Mouse (Mus musculus) CH12.LX (cell line): ENCODE measurements around the gene Olfr469. TPM values are rescaled to one million over a fixed set of nuclear protein-coding genes. Genes with fewer than 3 reads are reported as not detected.

Experiments used
- DNase-seq: peaks from one replicate; pipeline ENCODE4 v3.0.0-alpha.2; 2013; ENCODE audit errors: extremely low read depth
- H3K27ac ChIP-seq: 2 replicates; pipeline ENCODE4 v1.5.1; 2012; ENCODE audit warnings: low read depth, mild to moderate bottlenecking, control low read depth, moderate library complexity; ENCODE audit not compliant: insufficient read depth
- H3K27me3 ChIP-seq: replicated peaks from 2 replicates; pipeline ENCODE3; 2012; ENCODE audit warnings: inconsistent platforms
- H3K36me3 ChIP-seq, 2 experiments: replicated peaks in 1 of 2; 2 replicates each; pipeline versions ENCODE3 to v1.6.1; 2012; ENCODE audit warnings: inconsistent platforms in 1 of 2, low read length in 1 of 2, mild to moderate bottlenecking in 1 of 2, mixed read lengths in 1 of 2, moderate library complexity in 1 of 2; ENCODE audit not compliant: control insufficient read depth in 1 of 2, insufficient read depth in 1 of 2
- H3K4me1 ChIP-seq, 2 experiments: 2 replicates each; pipeline ENCODE4 v1.6.1; 2012; ENCODE audit warnings: inconsistent platforms in 1 of 2, moderate library complexity in 1 of 2; ENCODE audit not compliant: insufficient read depth in 2 of 2, control insufficient read depth in 1 of 2
- H3K4me2 ChIP-seq: 2 replicates; pipeline ENCODE4 v1.6.1; 2012; ENCODE audit warnings: low read depth, mild to moderate bottlenecking, control low read depth; ENCODE audit not compliant: poor library complexity, insufficient read depth, severe bottlenecking
- H3K4me3 ChIP-seq, 3 experiments: fragments of 150-350 bp in 1 of 3; sonication (generic) in 1 of 3; replicated peaks in 1 of 3; 2 replicates each; pipeline versions ENCODE3 to v1.5.1; 2011 to 2012; ENCODE audit warnings: low read depth in 2 of 3, low read length in 2 of 3, mild to moderate bottlenecking in 2 of 3, moderate library complexity in 2 of 3, control low read depth in 1 of 3, improper control_type of control experiment in 1 of 3, inconsistent platforms in 1 of 3, mixed read lengths in 1 of 3; ENCODE audit not compliant: poor library complexity in 1 of 3
- H3K79me2 ChIP-seq: replicated peaks from 2 replicates; pipeline ENCODE4 v1.6.1; 2012; ENCODE audit warnings: mild to moderate bottlenecking, moderate library complexity; ENCODE audit not compliant: control insufficient read depth, poor library complexity, insufficient read depth, severe bottlenecking; ENCODE audit errors: extremely low read depth
- H3K9ac ChIP-seq: 2 replicates; pipeline ENCODE4 v1.6.1; 2012; ENCODE audit warnings: low read depth, mild to moderate bottlenecking, control low read depth, moderate library complexity; ENCODE audit not compliant: insufficient read depth
- H3K9me3 ChIP-seq: replicated peaks from 2 replicates; pipeline ENCODE3; 2012; ENCODE audit warnings: low read length, inconsistent platforms, mixed read lengths
- BHLHE40 ChIP-seq: IDR thresholded peaks from 2 replicates; pipeline ENCODE4 v1.6.1; 2011; ENCODE audit warnings: mild to moderate bottlenecking, low read depth, low read length, improper control_type of control experiment
- ELF1 ChIP-seq: IDR thresholded peaks from 2 replicates; pipeline ENCODE4 v1.6.1; 2014; ENCODE audit warnings: low read depth, mild to moderate bottlenecking, inconsistent platforms, low read length, improper control_type of control experiment
- EP300 ChIP-seq: IDR thresholded peaks from 2 replicates; pipeline ENCODE4 v1.6.1; 2011; ENCODE audit warnings: low read length, improper control_type of control experiment
- ETS1 ChIP-seq: conservative IDR thresholded peaks from 2 replicates; pipeline ENCODE4 v1.6.1; 2012; ENCODE audit warnings: low read depth, mild to moderate bottlenecking, inconsistent platforms, low read length, improper control_type of control experiment, moderate library complexity
- JUND ChIP-seq: conservative IDR thresholded peaks from 2 replicates; pipeline ENCODE4 v1.6.1; 2011; ENCODE audit warnings: low read depth, low read length, improper control_type of control experiment
- MAFK ChIP-seq: IDR thresholded peaks from 2 replicates; pipeline ENCODE4 v1.6.1; 2011; ENCODE audit warnings: low read length, improper control_type of control experiment; ENCODE audit not compliant: insufficient replicate concordance
- MAZ ChIP-seq: IDR thresholded peaks from 2 replicates; pipeline ENCODE4 v1.6.1; 2012; ENCODE audit warnings: low read depth, mild to moderate bottlenecking, inconsistent platforms, low read length, improper control_type of control experiment, moderate library complexity
- NELFE ChIP-seq: IDR thresholded peaks from 2 replicates; pipeline ENCODE4 v1.6.1; 2011; ENCODE audit warnings: low read depth, low read length, improper control_type of control experiment
- TBP ChIP-seq: conservative IDR thresholded peaks from 2 replicates; pipeline ENCODE4 v1.6.1; 2011; ENCODE audit warnings: low read depth, low read length, improper control_type of control experiment
- TCF12 ChIP-seq: IDR thresholded peaks from 2 replicates; pipeline ENCODE4 v1.6.1; 2014; ENCODE audit warnings: low read depth, mild to moderate bottlenecking, inconsistent platforms, low read length, improper control_type of control experiment
- USF1 ChIP-seq: IDR thresholded peaks from 2 replicates; pipeline ENCODE4 v1.6.1; 2014; ENCODE audit warnings: low read depth, mild to moderate bottlenecking, inconsistent platforms, low read length, improper control_type of control experiment
- ZKSCAN1 ChIP-seq: IDR thresholded peaks from 2 replicates; pipeline ENCODE4 v1.6.1; 2012; ENCODE audit warnings: low read depth, inconsistent platforms, low read length, improper control_type of control experiment, borderline replicate concordance
- dilution Hi-C: fragments of 300-500 bp; cut with MboI; formaldehyde crosslinking; loops from 2 replicates; pipeline ENCODE4 v1.14.3; 2020; ENCODE audit warnings: low sequenced_read_pairs; ENCODE audit not compliant: extremely low pct_unique_long_range_greater_than_20kb, extremely low pct_ligation_motif_present
- in situ Hi-C: fragments of 300-500 bp; cut with MboI; formaldehyde crosslinking; loops from 3 replicates; pipeline ENCODE4 v1.14.3; 2019; ENCODE audit warnings: low sequenced_read_pairs, low pct_ligation_motif_present, low pct_unique_long_range_greater_than_20kb, mixed read lengths
- polyA plus RNA-seq: library from polyadenylated mRNA; unstranded; fragments of >175 nt; gene quantifications from 2 replicates; pipeline ENCODE4 v1.2.1, GENCODE M21; 2012; ENCODE audit warnings: low read depth; ENCODE audit not compliant: insufficient read length
- total RNA-seq, 2 experiments: library from RNA; depleted of rRNA; stranded (reverse); fragments of 300-350 nt in 1 of 2; fragments of >200 nt in 1 of 2; gene quantifications; 2 replicates each; pipeline ENCODE4 v1.2.3; 2012 to 2014

The Olfr469 gene
- total and polyA plus RNA-seq, 3 experiments = not detected

DNA sequence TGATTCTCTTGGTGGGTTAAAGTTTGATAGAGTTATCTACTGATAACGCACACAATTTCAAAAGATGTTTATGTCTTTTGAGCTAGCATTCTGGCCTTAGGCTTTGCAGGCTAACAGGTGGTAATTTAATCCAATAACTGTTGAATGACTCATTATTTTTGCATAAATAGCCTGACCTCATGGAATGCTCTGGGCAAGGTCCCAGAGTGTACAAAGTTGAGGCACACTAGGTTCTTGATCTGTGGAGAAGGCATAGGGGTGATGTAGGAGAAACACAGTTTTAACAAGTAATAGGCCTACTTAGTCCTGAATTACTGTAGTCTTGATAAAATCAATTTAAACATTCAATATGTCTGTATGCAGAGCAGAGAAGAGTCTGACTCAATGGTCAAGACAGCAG is 47.1 kb downstream of the Olfr469 start:
- Histone ChIP-seq H3K36me3 (no peaks in the 10 kb centered on the region), H3K79me2 (no peaks in the 10 kb centered on the region), H3K27me3 (no peaks in the 10 kb centered on the region), H3K9me3 (no peaks in the 10 kb centered on the region), H3K9ac (no peak overlapping the region), H3K4me3 (no peak overlapping the region), H3K4me1 (no peaks in the 10 kb centered on the region), H3K27ac (no peak overlapping the region), H3K4me2 (no peak overlapping the region)
- no peak for DNase-seq
- dilution Hi-C loops = no loop called here
- TF ChIP-seq BHLHE40 (no peak), USF1 (no peak), MAZ (no peak)
- in situ Hi-C loops = no loop called here

DNA sequence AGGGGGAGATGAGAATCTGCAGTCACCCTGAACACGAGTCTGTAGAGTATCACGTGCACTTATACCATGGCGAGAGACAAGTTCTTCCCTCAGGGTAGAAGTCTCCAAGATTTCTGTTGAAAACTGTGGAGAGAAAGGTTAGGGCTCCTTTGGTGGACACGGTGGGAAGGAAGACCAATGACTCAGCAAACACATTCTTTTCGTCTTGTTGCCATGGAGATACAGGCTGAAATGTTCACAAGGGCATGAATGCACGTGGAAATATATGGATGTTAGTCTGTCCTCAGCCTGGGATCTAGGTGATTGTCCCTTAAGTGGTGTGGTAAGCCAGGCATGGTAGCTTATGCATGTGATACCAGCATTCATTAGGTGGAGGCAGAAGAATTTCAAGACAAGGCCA is 54.5 kb downstream of the Olfr469 start:
- no peaks in the 10 kb centered on the region for H3K36me3 ChIP-seq
- no peak overlapping the region for H3K4me3 ChIP-seq
- H3K4me1 ChIP-seq = no peaks in the 10 kb centered on the region
- H3K27ac ChIP-seq = no peak overlapping the region
- no peak overlapping the region for H3K4me2 ChIP-seq
- H3K9me3 ChIP-seq = no peaks in the 10 kb centered on the region
- no peak for DNase-seq
- TF ChIP-seq JUND (no peak), EP300 (no peak), TCF12 (no peak), ELF1 (no peak), NELFE (no peak), TBP (no peak), ETS1 (no peak), ZKSCAN1 (no peak), MAFK (no peak)
- in situ Hi-C loops (loop anchor here (25.0 kb wide), 1 partner anchor 559 kb away; the partner anchor contains the start of gene Rbmxl2), dilution Hi-C loops (no loop called here)
- H3K9ac ChIP-seq = no peak overlapping the region
- no peaks in the 10 kb centered on the region for H3K79me2 ChIP-seq
- H3K27me3 ChIP-seq = no peaks in the 10 kb centered on the region

Other genes with a start within 250 kb of the Olfr469 start
- gene Ppfibp2, start 230.3 kb downstream of the Olfr469 start, total RNA-seq (2012; rRNA removed) = 27.5 and 40.3 TPM in 2 replicates
- 30.2 and 32.9 TPM in 2 replicates for gene Ppfibp2, start 230.3 kb downstream of the Olfr469 start, total RNA-seq (2014; rRNA removed)
- gene Ppfibp2, start 230.3 kb downstream of the Olfr469 start, polyA plus RNA-seq = 40.2 and 44.7 TPM in 2 replicates
- 0.13 TPM in 1 of 2 replicates, not detected in the other for gene 5330417H12Rik, start 200.4 kb downstream of the Olfr469 start, total RNA-seq (2012; rRNA removed)
- gene 5330417H12Rik, start 200.4 kb downstream of the Olfr469 start, total RNA-seq (2014; rRNA removed) = not detected in 2 replicates
- not detected in 2 replicates for gene 5330417H12Rik, start 200.4 kb downstream of the Olfr469 start, polyA plus RNA-seq
- gene Cyb5r2, start 67.5 kb downstream of the Olfr469 start, total RNA-seq (2012; rRNA removed) = 0.17 TPM in 1 of 2 replicates, not detected in the other
- not detected in 2 replicates for gene Cyb5r2, start 67.5 kb downstream of the Olfr469 start, total RNA-seq (2014; rRNA removed)
- gene Cyb5r2, start 67.5 kb downstream of the Olfr469 start, polyA plus RNA-seq = 0.18 TPM in 1 of 2 replicates, not detected in the other
- not detected in 2 replicates for gene Ovch2, start 24.3 kb downstream of the Olfr469 start, total RNA-seq (2012; rRNA removed)
- not detected in 2 replicates for gene Ovch2, start 24.3 kb downstream of the Olfr469 start, total RNA-seq (2014; rRNA removed)
- not detected in 2 replicates for gene Ovch2, start 24.3 kb downstream of the Olfr469 start, polyA plus RNA-seq
- not detected in 2 replicates for gene Olfr467, start 13.3 kb downstream of the Olfr469 start, total RNA-seq (2012; rRNA removed)
- gene Olfr467, start 13.3 kb downstream of the Olfr469 start, total RNA-seq (2014; rRNA removed) = not detected in 2 replicates
- not detected in 2 replicates for gene Olfr467, start 13.3 kb downstream of the Olfr469 start, polyA plus RNA-seq
- gene Olfr470, start 21.9 kb upstream of the Olfr469 start, total RNA-seq (2012; rRNA removed) = not detected in 2 replicates
- not detected in 2 replicates for gene Olfr470, start 21.9 kb upstream of the Olfr469 start, total RNA-seq (2014; rRNA removed)
- not detected in 2 replicates for gene Olfr470, start 21.9 kb upstream of the Olfr469 start, polyA plus RNA-seq
- gene Olfr472, start 72.4 kb upstream of the Olfr469 start, total RNA-seq (2012; rRNA removed) = not detected in 2 replicates
- gene Olfr472, start 72.4 kb upstream of the Olfr469 start, total RNA-seq (2014; rRNA removed) = not detected in 2 replicates
- gene Olfr472, start 72.4 kb upstream of the Olfr469 start, polyA plus RNA-seq = 0.04 TPM in 1 of 2 replicates, not detected in the other
- gene Olfr473, start 104.9 kb upstream of the Olfr469 start, total RNA-seq (2012; rRNA removed) = not detected in 2 replicates
- gene Olfr473, start 104.9 kb upstream of the Olfr469 start, total RNA-seq (2014; rRNA removed) = not detected in 2 replicates
- not detected in 2 replicates for gene Olfr473, start 104.9 kb upstream of the Olfr469 start, polyA plus RNA-seq
- gene Olfr474, start 129.1 kb upstream of the Olfr469 start, total RNA-seq (2012; rRNA removed) = not detected in 2 replicates
- gene Olfr474, start 129.1 kb upstream of the Olfr469 start, total RNA-seq (2014; rRNA removed) = not detected in 2 replicates
- not detected in 2 replicates for gene Olfr474, start 129.1 kb upstream of the Olfr469 start, polyA plus RNA-seq
- not detected in 2 replicates for gene Olfr476, start 139.3 kb upstream of the Olfr469 start, total RNA-seq (2012; rRNA removed)
- gene Olfr476, start 139.3 kb upstream of the Olfr469 start, total RNA-seq (2014; rRNA removed) = not detected in 2 replicates
- gene Olfr476, start 139.3 kb upstream of the Olfr469 start, polyA plus RNA-seq = not detected in 2 replicates
- gene Olfr477, start 161.2 kb upstream of the Olfr469 start, total RNA-seq (2012; rRNA removed) = not detected in 2 replicates
- not detected in 2 replicates for gene Olfr477, start 161.2 kb upstream of the Olfr469 start, total RNA-seq (2014; rRNA removed)
- gene Olfr477, start 161.2 kb upstream of the Olfr469 start, polyA plus RNA-seq = not detected in 2 replicates
- not detected in 2 replicates for gene Olfr478, start 208.4 kb upstream of the Olfr469 start, total RNA-seq (2012; rRNA removed)
- gene Olfr478, start 208.4 kb upstream of the Olfr469 start, total RNA-seq (2014; rRNA removed) = not detected in 2 replicates
- gene Olfr478, start 208.4 kb upstream of the Olfr469 start, polyA plus RNA-seq = not detected in 2 replicates
- not detected in 2 replicates for gene Olfr479, start 225.2 kb upstream of the Olfr469 start, total RNA-seq (2012; rRNA removed)
- gene Olfr479, start 225.2 kb upstream of the Olfr469 start, total RNA-seq (2014; rRNA removed) = not detected in 2 replicates
- not detected in 2 replicates for gene Olfr479, start 225.2 kb upstream of the Olfr469 start, polyA plus RNA-seq
- gene Olfr480, start 241.8 kb upstream of the Olfr469 start, total RNA-seq (2012; rRNA removed) = not detected in 2 replicates
- gene Olfr480, start 241.8 kb upstream of the Olfr469 start, total RNA-seq (2014; rRNA removed) = not detected in 2 replicates
- gene Olfr480, start 241.8 kb upstream of the Olfr469 start, polyA plus RNA-seq = not detected in 2 replicates